Mouse (Mus musculus) lung, adult 2 months (tissue): ENCODE results near the gene Vmn2r98. TPM values are rescaled to one million over a fixed set of nuclear protein-coding genes. Genes with fewer than 3 reads are reported as not detected.
"Not testable (repeated sequence)": the region's sequence is repeated elsewhere in the genome, so short reads cannot be mapped to it uniquely, and the experiment has no call there.

Source experiments
- DNase-seq: peaks from one replicate; pipeline ENCODE4 v3.0.0; 2022
- H3K4me1 ChIP-seq: fragments of 200-500 bp; 2 replicates; pipeline ENCODE4 v1.6.1; 2011; ENCODE audit warnings: low read length; ENCODE audit not compliant: control insufficient read depth, insufficient read depth
- H3K4me3 ChIP-seq: fragments of 200-500 bp; replicated peaks from 2 replicates; pipeline ENCODE3; 2011; ENCODE audit warnings: low read depth, mild to moderate bottlenecking, control low read depth, low read length; ENCODE audit errors: extremely low read depth
- CTCF ChIP-seq: fragments of 200-500 bp; IDR thresholded peaks from 2 replicates; pipeline ENCODE4 v1.5.1; 2011; ENCODE audit warnings: mild to moderate bottlenecking, low read length, control low read depth; ENCODE audit not compliant: insufficient read depth
- POLR2A ChIP-seq: fragments of 200-500 bp; IDR thresholded peaks from 2 replicates; pipeline ENCODE4 v1.6.1; 2011; ENCODE audit warnings: low read depth, mild to moderate bottlenecking, control low read depth, low read length, borderline replicate concordance; ENCODE audit errors: extremely low read depth
- WGBS: fragments of 180-500 bp; shearing (Covaris S2); methylation state at CpG from one replicate; pipeline ENCODE4 v1.1.7; 2018; 5-methylcytosine and 5-hydroxymethylcytosine counted together
- polyA plus RNA-seq: library from polyadenylated mRNA; depleted of rRNA; stranded (reverse); fragments of >200 nt; gene quantifications from 2 replicates; pipeline ENCODE4 v1.2.3, GENCODE M21; 2012; rRNA removed

The Vmn2r98 gene
- not detected in 2 replicates for polyA plus RNA-seq

DNA sequence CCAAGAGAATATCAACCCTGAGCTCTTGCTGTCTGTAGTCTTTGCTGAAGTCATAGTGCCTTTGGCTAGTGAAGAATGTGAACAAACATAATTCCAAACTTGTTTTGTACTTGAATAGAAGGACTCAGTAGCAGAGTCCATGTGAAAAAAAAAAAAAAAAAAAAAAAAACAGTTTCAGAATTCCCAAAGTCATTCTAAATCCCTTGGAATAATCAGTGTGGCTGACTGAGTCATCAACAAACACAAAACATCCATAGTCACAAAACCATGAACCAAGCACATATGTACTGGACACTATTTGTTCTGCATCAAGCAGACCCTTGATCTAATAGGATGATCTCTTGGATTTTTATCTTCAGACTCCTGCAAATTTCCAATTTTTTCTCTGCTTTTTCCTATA is at the start of gene Vmn2r98:
Gene Vmn2r98 (plus strand): TSS at position 301 of the 400 bp plus-strand sequence.
- H3K4me1 ChIP-seq, H3K4me3 ChIP-seq, DNase-seq: not testable (repeated sequence)

DNA sequence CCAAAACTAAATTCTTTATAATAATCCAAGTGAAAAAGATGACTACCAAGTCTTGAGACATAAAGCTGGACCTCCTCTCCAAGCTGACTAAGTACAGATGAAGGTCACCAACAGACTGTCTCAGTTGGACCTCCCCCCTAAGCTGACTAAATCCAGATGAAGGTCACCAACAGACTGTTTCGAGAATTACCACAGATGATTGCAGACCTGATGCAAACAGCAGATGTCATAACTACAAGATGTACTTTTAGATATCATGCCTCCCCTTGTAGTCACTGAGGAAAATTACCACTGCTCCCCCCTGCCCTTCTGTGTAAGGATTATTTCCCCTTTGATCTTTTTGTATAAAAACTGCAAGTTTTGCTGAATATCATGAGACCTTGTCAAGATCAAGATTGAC is 21.8 kb upstream of the Vmn2r98 start:
- not testable (repeated sequence) for H3K4me1 ChIP-seq, DNase-seq
- 44% methylated on average over 1 of the region's 1 CpGs for WGBS

DNA sequence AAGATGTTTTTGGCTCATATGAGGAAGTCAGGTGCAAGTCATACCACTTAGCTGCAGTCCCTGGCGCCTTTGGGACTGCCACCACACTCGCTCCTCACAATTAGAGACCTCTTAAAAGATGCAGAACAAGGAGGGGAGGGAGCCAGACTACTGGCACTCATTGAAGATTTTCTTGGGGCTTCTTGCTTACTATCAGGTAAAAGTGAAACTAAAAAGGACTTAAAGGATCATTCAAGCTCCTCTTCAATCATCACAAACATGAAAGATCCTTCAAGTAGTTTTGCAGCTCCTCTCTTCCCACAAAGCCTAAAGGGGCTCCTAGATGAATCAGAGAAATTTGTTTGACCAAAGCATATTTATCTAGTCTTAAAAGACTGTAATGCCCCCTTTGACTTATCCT is 21.3 kb upstream of the Vmn2r98 start:
- no peak overlapping the region for H3K4me3 ChIP-seq
- TF ChIP-seq CTCF (no peak), POLR2A (no peak)
- WGBS, result 39% methylated on average over 2 of the region's 2 CpGs
- H3K4me1 ChIP-seq, result no peaks in the 10 kb centered on the region
- no peak for DNase-seq

More for the DNA sequence above, 21.8 kb upstream of the Vmn2r98 start:
- not testable (repeated sequence) for H3K4me3 ChIP-seq

DNA sequence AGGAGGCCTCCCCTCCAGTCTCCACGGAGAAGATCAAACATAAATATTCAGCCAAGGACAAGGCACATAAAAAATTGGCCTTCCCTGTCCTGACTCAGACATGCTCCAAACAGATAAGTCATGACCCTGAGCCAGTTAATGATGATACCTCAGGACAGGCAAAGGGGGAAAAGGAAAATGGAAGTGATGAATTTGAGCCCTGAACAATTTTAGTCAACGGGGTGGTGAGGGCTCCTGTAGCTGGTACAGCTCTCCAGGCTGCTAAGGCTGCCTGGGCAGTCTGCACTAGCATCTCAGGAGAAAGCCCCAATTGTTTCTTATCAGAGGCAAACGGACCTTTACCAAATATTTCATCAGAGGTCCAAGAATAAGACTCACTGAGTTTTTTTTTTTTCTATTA is 20.5 kb upstream of the Vmn2r98 start:
- no peaks in the 10 kb centered on the region for H3K4me1 ChIP-seq
- TF ChIP-seq POLR2A, result no peak
- no peak for TF ChIP-seq CTCF
- no peak overlapping the region for H3K4me3 ChIP-seq
- WGBS, result 50% methylated on average over 3 of the region's 3 CpGs
- DNase-seq, result no peak

Other genes with a start within 250 kb of the Vmn2r98 start
- gene Vmn2r97, start 139.2 kb upstream of the Vmn2r98 start, polyA plus RNA-seq, result not detected in 2 replicates